Mouse (Mus musculus) mature B cell (primary cell): ENCODE measurements at regions not wholly inside any gene's neighbourhood (a gene's known extent, or its start where the extent isn't known, plus 50 kb on each side); places are given as distances from the start of the nearest gene placed in this dataset.

Source experiments
- in situ Hi-C: fragments of 300-500 bp; cut with MboI; formaldehyde crosslinking; loops from 2 replicates; pipeline ENCODE4 v1.14.3; 2019

DNA sequence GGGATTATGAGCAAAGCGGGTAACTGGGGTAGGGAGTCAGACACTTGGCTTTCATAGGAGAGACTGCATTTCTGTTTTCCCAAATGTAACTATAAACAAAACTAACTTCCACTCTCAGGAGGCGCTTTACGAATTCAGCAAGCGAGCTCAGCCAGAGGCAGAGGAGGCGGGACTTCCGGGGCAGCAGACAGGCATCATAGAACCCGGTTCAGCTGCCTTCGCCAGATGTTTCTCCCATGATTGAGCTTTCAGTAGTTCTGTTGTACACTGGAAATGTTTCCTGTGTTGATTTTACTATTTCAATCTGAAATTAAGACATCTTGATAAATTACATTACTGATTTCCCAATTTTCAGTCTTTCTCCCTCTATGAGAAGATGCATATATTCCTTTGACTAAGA is 92.9 kb downstream of the Zfp365 start:
- in situ Hi-C loops: no loop called here

- in situ Hi-C loops: no loop called here
These were observed 98.6 kb downstream of the Zfp365 start for GRCm38 (mm10) chr10:67813901-67814300.

DNA sequence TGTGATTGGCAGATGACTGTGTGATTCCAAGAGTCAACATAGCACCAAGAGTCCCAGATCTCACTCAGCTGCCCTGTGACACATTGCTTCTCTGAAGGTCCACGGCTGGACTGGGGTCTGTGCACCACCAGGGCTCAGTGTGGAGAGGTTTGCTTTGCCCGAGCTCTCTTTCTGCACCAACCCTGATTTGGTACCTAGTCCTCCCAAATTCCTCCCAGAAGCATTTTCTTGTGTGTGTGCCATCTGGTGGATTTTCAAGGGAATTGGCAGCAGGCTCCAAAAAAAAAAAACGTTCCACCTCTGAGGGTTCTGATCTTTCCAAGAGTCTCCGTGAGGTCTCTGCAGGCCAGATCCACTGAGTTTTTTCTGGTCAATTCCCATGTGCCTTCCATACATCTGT is 107.3 kb downstream of the Zfp365 start:
- in situ Hi-C loops: no loop called here

GRCm38 (mm10) chr10:67804637-67805036 is 107.8 kb downstream of the Zfp365 start:
- in situ Hi-C loops: no loop called here

GRCm38 (mm10) chr10:67802156-67802555 is 110.3 kb downstream of the Zfp365 start:
- in situ Hi-C loops: no loop called here

DNA sequence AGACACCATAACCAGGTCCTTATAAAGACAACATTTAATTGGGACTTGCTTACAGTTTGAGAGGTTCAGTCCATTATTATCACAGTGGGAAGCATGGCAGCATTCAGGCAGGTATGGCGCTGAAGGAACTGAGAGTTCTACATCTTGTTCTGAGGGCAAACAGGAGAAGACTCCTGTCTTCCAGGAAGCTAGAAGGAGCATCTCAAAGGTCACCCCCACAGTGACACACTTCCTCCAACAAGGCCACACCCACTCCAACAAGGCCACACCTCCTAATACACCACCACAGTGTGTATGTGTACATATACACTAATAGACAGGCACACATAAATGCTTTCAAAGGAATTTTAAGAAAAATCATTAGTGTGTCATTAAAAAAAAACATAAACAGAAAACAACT is 110.8 kb downstream of the Zfp365 start:
- in situ Hi-C loops: no loop called here

DNA sequence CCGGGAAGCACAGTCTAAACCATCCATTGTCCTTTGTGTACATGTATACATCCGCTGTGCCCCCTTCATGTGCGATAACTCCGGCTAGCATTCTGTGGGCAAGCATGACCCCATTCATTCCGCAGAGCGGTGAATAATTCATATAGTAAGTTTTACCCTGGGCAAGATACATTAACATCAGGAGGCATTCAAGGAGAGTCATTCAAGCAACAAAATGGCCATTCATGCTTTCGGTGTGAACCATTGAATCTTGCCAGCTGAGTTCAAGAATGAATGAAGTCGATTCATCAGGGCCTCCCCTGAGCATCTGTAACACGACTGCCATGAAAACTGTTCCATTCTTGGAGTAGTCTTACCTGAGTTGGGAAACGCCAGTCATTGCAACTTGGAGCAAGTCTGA is 113.5 kb downstream of the Zfp365 start:
- in situ Hi-C loops: no loop called here

GRCm38 (mm10) chr10:67793206-67793605 is 119.3 kb downstream of the Zfp365 start:
- in situ Hi-C loops: no loop called here

GRCm38 (mm10) chr10:67789651-67790050 is 122.8 kb downstream of the Zfp365 start:
- in situ Hi-C loops: no loop called here

GRCm38 (mm10) chr10:67788116-67788515 is 124.3 kb downstream of the Zfp365 start:
- in situ Hi-C loops: no loop called here

DNA sequence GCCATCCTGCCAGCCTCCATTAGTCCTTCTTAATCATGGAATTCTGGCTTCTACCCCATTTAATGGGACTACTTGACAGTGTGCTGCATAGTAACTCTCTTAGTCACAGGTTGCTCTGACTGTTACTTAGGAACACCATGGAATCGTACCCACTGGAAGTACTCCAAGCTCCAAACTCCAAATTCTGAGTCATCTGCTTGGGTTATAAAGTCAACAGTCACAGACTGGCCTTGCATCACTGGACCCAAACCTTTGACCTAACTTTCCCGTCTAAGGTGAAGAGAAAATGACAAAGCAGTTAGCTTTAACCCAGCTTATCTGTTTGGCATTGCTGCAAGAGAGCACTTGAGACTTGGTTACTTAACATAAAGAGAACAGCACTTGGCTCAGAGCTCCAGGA is 126.9 kb downstream of the Zfp365 start:
- in situ Hi-C loops: no loop called here

GRCm38 (mm10) chr10:67778341-67778740 is 134.1 kb downstream of the Zfp365 start:
- in situ Hi-C loops: no loop called here

DNA sequence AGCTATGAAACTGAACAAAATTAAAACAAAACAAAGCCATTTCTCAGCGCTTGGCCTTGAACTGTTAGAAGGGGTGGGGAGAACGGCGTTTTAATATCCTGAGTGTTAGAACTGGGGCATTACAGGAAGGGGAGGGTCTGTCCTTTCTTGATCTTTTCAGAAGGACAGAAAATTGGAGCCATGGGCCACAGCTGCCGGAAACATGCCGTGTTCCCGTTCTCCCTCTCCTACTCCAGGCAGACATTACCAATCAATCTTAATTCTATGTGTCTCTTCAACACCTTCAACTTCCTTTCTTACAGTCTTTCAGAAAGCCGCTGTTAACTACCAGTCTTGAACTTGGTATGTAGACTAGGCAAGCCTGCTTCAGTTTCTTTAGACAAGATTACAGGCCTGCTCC is 134.7 kb downstream of the Zfp365 start:
- in situ Hi-C loops: no loop called here

DNA sequence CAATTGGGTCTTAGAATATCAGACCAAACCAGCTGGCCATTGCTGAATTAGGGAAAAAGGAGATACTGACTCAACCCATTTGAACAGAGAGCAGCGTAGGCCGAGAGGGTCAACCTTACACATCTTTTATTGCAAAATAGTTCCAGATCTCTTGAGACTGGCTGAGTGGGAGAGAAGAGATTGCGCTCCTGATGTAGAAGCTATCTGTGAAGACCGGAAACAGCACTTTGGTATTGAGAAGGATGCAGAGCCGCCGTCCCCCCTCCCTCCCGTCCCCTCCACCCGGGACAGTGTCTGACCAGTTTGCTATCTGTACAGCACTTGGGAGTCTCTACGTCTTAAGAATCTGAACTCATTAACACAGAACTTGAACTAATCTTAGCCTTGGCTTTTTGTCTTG is 135.6 kb downstream of the Zfp365 start:
- in situ Hi-C loops: no loop called here

- in situ Hi-C loops: loop anchor here (25.0 kb wide), 1 partner anchor 459 kb away; no protein-coding TSS in a partner anchor
These were observed 140.7 kb downstream of the Zfp365 start for GRCm38 (mm10) chr10:67771796-67772195.

- in situ Hi-C loops: loop anchor here (10.0 to 25.0 kb wide), 2 partner anchors 231 to 454 kb away; partner anchors contain the start of gene Egr2
These were observed 146.4 kb downstream of the Zfp365 start for GRCm38 (mm10) chr10:67766099-67766498.

DNA sequence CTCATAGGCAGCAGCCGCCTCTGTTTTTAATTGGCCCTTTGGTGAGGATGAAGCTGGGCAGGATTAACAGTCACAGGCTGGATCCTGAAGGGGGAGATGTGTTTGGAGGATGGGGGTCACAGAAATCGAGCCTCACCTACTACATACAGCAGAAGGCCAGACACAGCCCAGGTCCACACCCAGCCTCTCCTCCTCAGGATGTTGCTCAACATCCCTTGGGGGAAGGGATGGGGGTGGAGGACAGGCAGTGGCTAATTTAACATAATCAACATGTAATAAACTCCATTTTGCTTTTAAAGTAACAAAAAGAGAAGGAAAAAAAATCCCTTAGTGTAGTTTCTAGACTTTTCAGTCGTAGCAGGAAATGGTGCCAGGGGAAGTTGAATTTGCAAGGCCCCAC is 152.0 kb downstream of the Zfp365 start:
- in situ Hi-C loops: loop anchor here (10.0 to 25.0 kb wide), 2 partner anchors 226 to 448 kb away; partner anchors contain the start of gene Egr2

DNA sequence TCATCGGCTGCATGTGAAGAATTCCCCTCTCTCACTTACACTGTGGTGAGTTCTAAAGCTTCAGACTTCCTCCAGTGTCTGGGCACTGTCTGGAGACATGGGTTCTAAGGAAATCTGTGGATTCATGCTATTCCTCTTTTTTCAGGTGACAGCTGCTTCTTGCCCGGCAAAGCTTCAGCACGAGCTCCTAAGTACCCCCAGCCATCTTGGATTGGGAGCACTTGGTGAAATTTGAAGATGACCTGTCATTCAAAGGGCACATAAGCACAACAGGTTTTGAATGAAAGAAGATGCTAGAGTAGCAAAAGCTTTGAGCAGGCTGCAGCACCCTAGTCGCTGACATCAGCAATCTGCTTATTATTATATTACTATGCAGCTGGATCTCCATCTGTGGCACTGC is 164.3 kb downstream of the Zfp365 start:
- in situ Hi-C loops: no loop called here

- in situ Hi-C loops: no loop called here
These were observed 165.0 kb downstream of the Zfp365 start for GRCm38 (mm10) chr10:67747461-67747860.

GRCm38 (mm10) chr10:67746140-67746539 is 166.3 kb downstream of the Zfp365 start:
- in situ Hi-C loops: no loop called here

- in situ Hi-C loops: no loop called here
These were observed 168.9 kb downstream of the Zfp365 start for GRCm38 (mm10) chr10:67743561-67743960.

- in situ Hi-C loops: no loop called here
These were observed 169.6 kb downstream of the Zfp365 start for GRCm38 (mm10) chr10:67742824-67743223.

GRCm38 (mm10) chr10:67742305-67742704 is 170.2 kb downstream of the Zfp365 start:
- in situ Hi-C loops: no loop called here

GRCm38 (mm10) chr10:67739199-67739598 is 173.3 kb downstream of the Zfp365 start:
- in situ Hi-C loops: no loop called here

DNA sequence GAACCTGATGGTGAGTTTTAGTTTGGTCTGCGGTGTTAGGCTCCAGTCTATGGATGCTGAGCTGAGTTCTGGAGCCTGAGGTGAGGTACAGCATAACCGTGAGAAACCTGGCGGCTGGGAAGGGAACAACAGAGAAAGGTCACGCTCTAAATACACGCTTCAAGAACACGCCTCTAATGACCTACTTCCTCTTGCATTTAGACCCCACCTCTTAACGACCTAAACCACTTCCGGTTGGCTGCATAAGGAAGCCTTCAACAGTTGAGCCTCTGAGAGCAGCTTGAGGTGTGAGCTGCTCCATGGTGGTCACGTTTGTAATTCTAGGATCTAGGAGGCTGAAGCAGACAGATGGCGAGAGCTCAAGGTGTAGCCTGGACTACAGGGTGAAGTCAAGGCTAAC is 175.8 kb downstream of the Zfp365 start:
- in situ Hi-C loops: no loop called here
